Mouse (Mus musculus): Measurements from ENCODE around the gene Fgfr2.

Gene Fgfr2

DNA sequence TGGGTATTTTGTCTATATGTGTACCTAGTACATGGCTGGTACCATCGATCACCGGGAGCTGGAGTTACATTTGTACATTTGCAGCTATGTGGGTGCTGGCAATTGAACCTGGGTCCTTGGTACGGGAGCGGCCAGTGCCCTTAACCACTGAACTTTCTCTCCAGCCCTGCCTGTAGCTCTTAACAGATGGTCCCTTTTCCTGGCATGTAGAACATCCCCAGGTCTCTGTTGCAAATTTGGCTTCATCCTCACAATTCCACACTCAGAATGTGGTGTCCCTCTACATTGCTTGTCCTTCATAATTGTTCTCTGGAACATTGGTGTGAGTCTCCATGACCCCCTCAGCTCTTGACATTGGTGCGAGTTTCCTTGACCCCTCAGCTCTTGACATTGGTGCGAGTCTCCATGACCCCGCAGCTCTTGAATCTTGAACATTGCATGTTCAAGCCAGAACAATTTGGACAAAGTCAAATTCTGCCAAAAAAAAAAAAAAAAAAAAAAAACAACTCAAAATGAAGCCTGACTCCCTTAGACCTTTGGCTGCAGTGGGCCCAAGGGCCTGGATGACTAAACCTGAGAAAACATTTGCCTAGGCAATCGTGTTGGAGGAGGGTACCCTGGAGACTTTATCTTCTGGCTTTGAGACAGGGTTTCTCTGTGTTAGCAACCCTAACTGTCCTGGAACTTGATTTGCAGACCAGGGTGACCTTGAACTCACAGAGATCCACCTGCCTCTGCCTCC lies 816.3 kb downstream of the Fgfr2 start:
- DNase-seq (ENCODE audit: low read depth, low spot score) = no peak

DNA sequence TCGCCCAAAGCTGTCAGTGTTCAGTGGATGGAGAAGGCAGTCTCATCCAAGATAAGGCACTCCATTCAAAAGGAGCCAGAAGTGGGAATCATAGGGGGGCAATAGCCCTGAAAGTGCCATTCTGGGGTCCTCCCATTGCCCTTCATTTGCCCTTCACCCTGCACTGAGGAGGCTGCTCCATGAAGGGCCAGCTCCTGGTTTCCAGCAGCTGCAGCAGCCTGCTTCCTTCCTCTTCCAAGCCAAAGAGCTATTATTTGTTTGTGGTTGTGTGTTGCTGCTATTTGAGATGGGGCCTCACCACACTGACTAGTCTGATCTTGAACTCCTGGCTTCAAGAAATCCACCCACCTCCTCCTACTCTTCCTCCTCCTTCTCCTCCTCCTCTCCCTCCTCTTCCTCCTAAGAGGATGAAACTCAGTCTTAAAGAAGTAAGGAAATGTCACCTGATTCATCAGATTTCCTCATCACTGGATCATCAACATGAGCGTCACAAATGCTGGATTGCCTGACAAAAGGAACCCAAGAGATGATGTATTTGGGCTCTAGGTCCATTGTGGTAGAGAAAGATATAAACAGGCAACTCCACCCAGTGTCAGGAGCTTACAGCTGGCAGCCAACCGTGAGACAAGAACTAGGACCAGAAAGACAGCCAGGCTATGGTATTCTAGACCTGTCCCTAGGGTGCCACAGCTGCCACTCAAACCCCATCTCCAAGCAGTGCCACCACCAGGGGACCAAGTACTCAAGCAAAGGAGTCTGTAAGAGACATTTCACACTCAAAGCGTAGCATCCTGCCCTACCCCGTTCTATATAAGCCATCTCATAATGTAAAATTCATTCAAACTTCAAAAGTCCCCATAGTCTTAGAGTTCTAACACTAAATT lies 817.4 kb downstream of the Fgfr2 start:
- DNase-seq (ENCODE audit: low read depth, low spot score) = no peak

- no peak for DNase-seq (ENCODE audit: low read depth, low spot score)
These were observed 818.6 kb downstream of the Fgfr2 start for GRCm38 (mm10) chr7:132304424-132305085.

DNA sequence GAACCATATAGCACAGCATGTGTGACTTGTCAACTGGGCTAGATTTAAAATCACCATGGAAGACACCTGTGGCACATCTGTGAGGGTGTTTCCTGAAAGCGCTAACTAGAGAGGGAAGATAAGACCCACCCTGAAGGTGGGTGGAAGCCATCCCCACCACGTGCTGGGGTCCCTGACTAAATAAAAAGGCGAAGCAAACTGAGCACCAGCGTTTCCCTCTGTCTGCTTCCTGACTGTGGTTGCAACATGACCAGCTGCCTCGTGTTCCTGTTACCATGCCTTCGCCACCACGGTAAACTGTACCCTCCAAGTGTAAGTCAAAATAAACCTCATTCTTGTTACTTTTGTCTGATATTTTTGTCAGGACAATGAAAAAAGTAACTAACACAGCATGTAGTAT lies 819.2 kb downstream of the Fgfr2 start:
- no peak for DNase-seq (ENCODE audit: low read depth, low spot score)

DNA sequence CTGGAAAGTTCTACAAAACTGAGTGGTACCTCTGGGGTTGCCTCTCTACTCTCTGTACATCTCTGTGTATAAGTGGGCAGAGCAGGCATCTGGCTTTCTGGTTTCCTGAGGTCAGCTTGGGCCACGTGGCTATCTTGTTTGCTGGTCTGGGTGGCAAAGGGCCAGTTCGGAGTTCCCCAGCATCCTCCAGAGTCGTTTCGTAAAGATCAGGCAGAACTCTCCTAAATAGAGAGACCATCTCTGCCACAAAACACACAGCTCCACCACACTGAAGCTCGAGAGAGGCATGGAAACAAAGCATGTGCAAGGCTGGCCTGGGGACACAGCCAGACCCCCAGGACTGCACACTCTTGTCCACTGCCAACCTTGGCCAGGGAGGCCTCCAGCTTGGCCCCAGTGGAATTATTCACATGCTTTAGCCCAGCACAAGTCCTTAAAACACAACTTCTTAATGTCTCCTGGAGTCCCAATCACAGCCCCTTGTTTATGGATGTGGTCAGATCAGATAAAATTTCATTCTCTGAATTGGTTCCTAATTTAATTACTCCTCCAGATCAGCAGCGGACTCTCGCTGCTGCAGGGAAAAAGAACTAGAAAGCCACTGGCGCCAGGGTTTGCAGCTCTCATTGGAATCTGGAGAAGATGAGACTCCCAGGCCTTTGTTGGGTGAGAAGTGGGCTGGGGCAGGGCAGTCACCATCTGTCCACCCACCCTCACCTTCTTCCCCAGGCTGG lies 820.5 kb downstream of the Fgfr2 start:
- DNase-seq (ENCODE audit: low read depth, low spot score) = peak; percentile 38

DNA sequence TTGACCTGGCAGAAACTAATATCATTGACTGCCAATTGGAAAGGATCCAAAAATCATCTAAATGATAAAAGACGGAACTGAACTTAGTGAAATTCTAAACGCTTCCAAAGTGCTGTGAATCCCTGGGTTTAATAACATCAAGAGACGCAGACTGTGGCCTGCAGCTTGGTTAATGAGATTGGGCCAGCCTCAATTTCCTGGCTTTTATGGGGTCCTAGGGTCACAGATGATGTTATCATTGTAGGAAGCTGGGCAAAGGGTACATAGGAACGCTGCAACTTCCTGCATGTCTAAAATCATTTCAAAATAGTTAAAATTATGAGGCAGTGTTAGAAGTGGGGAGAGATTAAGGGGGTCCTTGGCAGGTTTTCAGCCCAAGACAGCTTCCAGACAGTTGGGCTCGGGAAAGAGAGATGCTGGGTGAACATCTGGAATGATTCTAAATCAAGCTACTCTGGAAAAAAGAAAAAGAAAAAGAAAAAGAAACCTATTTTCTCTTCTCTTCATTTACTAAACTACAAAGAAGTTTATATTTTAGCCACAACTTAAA lies 823.4 kb downstream of the Fgfr2 start:
- no peak for DNase-seq (ENCODE audit: low read depth, low spot score)

DNA sequence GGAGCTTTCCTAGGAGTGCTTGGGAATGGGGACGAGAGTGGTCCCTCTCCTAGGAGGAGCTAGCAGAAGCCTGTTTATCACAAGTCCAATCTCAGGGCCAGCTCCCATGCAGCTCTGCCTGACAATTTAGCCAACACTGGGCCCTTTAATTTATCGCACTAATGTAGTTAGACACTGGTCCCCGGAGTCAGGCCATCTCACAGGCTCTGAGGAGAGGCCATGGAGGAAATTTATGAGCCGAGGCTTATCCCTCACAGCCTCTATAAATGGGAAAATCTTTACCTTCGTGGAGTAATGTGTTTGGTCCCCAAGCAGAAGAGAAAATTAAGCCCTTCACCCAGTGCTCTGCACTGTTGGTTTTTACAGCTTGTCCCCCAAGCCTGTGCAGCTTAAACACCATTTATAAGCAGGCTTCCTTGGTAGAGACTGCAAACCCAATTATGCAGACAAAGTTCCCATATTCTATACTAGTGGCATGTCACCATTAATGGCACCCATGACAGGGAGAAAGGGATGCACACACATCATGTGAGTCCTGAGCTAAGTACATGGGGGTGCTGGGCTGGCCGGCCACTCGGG lies 824.6 kb downstream of the Fgfr2 start:
- no peak for DNase-seq (ENCODE audit: low read depth, low spot score)

GRCm38 (mm10) chr7:132296661-132297443 lies 826.3 kb downstream of the Fgfr2 start:
- peak; percentile 17 for DNase-seq (ENCODE audit: low read depth, low spot score)

DNA sequence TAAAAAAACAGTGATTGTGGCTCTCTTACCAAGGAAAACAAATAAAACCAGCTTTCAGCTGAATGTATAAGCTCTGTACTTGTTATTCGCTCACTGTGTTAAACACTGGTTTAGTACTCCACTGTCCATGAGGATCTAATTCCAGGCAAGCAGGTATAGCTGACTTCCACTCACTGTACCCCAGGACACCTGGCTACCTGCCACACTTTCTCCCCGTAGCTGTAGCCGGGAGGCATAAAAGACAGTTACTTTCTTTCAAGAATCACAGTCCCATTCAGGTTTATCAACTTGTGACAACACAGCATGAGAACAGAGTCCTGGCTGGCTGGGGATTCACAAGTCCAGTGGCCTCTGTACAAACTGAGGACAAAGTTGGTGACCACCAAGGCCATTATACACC lies 827.0 kb downstream of the Fgfr2 start:
- no peak for DNase-seq (ENCODE audit: low read depth, low spot score)

DNA sequence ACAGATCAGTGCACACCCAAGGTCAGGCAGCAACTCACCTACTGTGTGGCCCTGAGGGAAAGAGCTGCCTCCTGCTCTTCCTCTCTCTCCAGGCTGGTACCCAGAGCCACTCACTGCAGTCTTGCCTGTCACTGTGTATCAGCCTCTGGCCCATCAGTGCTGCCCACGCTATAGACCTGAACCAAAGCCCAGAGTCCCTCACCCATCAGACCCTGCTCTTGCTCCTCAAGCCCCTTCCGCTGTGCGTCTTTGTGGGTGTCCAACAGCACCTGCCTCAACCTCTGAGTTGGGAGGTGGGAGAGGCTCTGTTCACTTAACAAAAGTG lies 835.8 kb downstream of the Fgfr2 start:
- no peak for DNase-seq (ENCODE audit: low read depth, low spot score)

GRCm38 (mm10) chr7:132286630-132287339 lies 836.4 kb downstream of the Fgfr2 start:
- DNase-seq (ENCODE audit: low read depth, low spot score) = no peak

GRCm38 (mm10) chr7:132284795-132285194 lies 838.4 kb downstream of the Fgfr2 start:
- DNase-seq (ENCODE audit: low read depth, low spot score) = no peak

- no peak for DNase-seq (ENCODE audit: low read depth, low spot score)
These were observed 839.0 kb downstream of the Fgfr2 start for GRCm38 (mm10) chr7:132284048-132284737.

GRCm38 (mm10) chr7:132282576-132282975 lies 840.6 kb downstream of the Fgfr2 start:
- no peak for DNase-seq (ENCODE audit: low read depth, low spot score)

- DNase-seq (ENCODE audit: low read depth, low spot score) = no peak
These were observed 841.0 kb downstream of the Fgfr2 start for GRCm38 (mm10) chr7:132282161-132282560.

GRCm38 (mm10) chr7:132281753-132282152 lies 841.4 kb downstream of the Fgfr2 start:
- DNase-seq (ENCODE audit: low read depth, low spot score) = no peak

DNA sequence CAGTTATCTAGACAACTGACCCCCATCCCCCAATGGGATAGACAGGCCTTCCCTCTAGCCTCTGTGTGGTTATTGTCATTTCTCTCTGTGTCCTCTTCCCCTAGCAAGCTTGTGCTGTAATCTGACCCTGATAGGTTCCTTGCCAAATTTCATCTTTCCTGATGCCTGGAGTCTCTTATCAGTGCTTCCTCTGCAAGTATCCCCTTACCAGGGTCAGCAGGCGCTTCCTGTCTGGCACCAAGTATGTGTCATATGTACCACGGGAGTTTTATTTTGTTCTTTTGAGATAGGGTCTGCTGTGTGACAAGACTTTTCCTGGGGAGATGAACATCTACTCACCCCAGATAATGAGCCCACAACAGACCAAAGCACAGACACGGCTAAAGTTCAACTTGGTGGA lies 844.5 kb downstream of the Fgfr2 start:
- DNase-seq (ENCODE audit: low read depth, low spot score) = no peak

DNA sequence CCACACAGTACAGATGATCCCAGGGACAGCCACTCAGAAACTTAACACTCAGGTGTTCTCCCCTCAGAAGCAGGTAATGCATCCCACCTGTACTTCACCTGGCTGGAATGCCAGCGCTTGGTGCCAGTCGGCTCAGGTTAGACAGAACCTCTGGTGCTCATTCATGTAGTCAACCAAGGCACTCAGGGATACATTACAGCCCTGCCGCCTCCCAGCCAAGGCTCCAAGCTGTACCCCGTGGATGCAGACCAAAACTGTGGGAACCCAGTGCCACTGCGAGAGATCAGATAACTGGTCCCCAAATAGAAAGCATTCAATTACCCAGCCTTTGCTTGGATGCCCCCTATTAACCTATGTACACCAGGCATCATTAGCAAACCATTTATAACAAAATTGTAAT lies 846.9 kb downstream of the Fgfr2 start:
- DNase-seq (ENCODE audit: low read depth, low spot score) = peak; percentile 25
